Mouse (Mus musculus) hindbrain, postnatal 0 days (tissue): ENCODE results near the gene Copz1. TPM values are rescaled to one million over a fixed set of nuclear protein-coding genes. Genes with fewer than 3 reads are reported as not detected.

ENCODE experiments used
- ATAC-seq: fragments of 200-750 bp; cut with Nextera tagmentation; 2 replicates; pipeline ENCODE4 v1.8.0; 2017; ENCODE audit warnings: mild to moderate bottlenecking, moderate TSS enrichment, moderate library complexity
- DNase-seq: peaks from one replicate; pipeline ENCODE4 v3.0.0-alpha.2; 2015; ENCODE audit warnings: low spot score
- H3K27ac ChIP-seq: fragments of 300-500 bp; sonication (generic); 2 replicates; pipeline ENCODE4 v1.5.1; 2014; ENCODE audit warnings: mild to moderate bottlenecking
- H3K27me3 ChIP-seq: fragments of 300-500 bp; sonication (generic); 2 replicates; pipeline ENCODE4 v1.6.1; 2014; ENCODE audit warnings: low read length, mixed read lengths; ENCODE audit not compliant: insufficient read depth
- H3K36me3 ChIP-seq: fragments of 300-500 bp; sonication (generic); 2 replicates; pipeline ENCODE4 v1.6.1; 2014; ENCODE audit warnings: low read length, mixed read lengths; ENCODE audit not compliant: insufficient read depth
- H3K4me1 ChIP-seq: fragments of 300-500 bp; sonication (generic); 2 replicates; pipeline ENCODE4 v1.6.1; 2014; ENCODE audit warnings: antibody characterized with exemption, low read length, mixed read lengths; ENCODE audit not compliant: insufficient read depth
- H3K4me2 ChIP-seq: fragments of 300-500 bp; sonication (generic); 2 replicates; pipeline ENCODE4 v1.6.1; 2014; ENCODE audit warnings: low read depth, mild to moderate bottlenecking, low read length, moderate library complexity, mixed read lengths
- H3K4me3 ChIP-seq: fragments of 300-500 bp; sonication (generic); 2 replicates; pipeline ENCODE4 v1.5.1; 2014; ENCODE audit warnings: low read length
- H3K9ac ChIP-seq: fragments of 300-500 bp; sonication (generic); replicated peaks from 2 replicates; pipeline ENCODE4 v1.6.1; 2014; ENCODE audit warnings: mild to moderate bottlenecking, low read length, moderate library complexity, mixed read lengths
- H3K9me3 ChIP-seq: fragments of 300-500 bp; sonication (generic); 2 replicates; pipeline ENCODE4 v1.6.1; 2016; ENCODE audit warnings: low read length, mixed read lengths
- CTCF ChIP-seq: IDR thresholded peaks from 2 replicates; pipeline ENCODE4 v1.5.1; 2016; ENCODE audit warnings: antibody characterized with exemption, control low read depth, low read depth
- WGBS: fragments of 180-500 bp; shearing (Covaris S2); extraction: QIAGEN DNeasy Blood & Tissue Kit; methylation state at CpG from one replicate; pipeline ENCODE4 v1.1.7; 2014; 5-methylcytosine and 5-hydroxymethylcytosine counted together
- polyA plus RNA-seq: library from polyadenylated mRNA; unstranded; fragments of >200 nt; fragmentation: Nextera tagmentation; extraction: Ambion mirVana; gene quantifications from 2 replicates; pipeline ENCODE4 v1.2.1, GENCODE M21; 2015
- total RNA-seq: library from RNA; depleted of rRNA; stranded (reverse); fragments of >200 nt; gene quantifications from 2 replicates; pipeline ENCODE4 v1.2.3, GENCODE M21; 2014

Gene Copz1
- total and polyA plus RNA-seq, 2 experiments from 2014 or later: 155 to 181 TPM

DNA sequence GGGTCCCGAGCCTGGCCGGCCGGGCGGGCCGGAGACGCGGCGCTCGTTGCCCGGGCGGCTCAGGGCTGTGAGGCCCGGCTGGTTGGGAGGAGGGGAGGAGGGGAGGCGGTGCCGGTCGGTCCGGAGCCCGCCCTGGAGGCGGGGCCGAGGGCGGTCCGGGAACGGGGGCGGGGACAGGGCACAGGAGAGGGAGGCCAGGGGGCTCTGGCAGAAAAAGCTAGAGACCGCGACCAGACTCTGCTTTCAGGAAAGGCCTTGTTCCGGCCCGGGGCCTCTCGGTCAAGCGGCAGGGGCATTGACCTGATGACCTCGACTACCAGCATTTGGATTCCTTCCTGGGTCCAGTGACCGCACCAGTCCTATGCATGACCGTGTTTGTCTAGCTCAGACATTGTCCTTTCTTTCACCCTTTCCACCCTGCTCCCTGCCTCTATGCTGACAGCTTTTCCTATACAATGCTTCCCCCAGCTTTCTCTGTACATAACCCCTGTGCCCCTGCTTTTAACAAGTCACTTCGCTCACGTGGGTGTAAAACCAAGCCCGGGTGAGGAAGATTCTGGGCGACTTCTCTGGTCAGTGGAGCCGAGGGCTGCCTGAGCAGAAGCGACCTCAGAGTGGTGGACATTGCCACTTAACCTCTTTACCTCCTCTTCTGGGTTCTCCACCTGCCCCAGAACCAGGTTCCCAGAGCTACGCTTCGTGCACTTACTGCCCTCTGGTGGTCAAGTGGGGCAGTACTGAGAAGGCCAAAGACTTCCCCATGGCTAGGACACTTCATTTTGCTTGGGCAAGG lies 51.1 kb downstream of the Copz1 start:
- Histone ChIP-seq H3K27ac (peak overlapping the region; percentile 84), H3K36me3 (no peaks in the 10 kb centered on the region), H3K27me3 (no peaks in the 10 kb centered on the region), H3K4me1 (peaks cover 11% of the 10 kb centered on the region), H3K4me2 (peak overlapping the region; percentile 81), H3K4me3 (peak overlapping the region; percentile 75), H3K9me3 (no peaks in the 10 kb centered on the region), H3K9ac (peak overlapping the region; percentile 83)
- peak; percentile 96 for TF ChIP-seq CTCF
- ATAC-seq (peak; percentile 96), DNase-seq (peak; percentile 92)
- WGBS: 2% methylated on average over 39 of the region's 40 CpGs

DNA sequence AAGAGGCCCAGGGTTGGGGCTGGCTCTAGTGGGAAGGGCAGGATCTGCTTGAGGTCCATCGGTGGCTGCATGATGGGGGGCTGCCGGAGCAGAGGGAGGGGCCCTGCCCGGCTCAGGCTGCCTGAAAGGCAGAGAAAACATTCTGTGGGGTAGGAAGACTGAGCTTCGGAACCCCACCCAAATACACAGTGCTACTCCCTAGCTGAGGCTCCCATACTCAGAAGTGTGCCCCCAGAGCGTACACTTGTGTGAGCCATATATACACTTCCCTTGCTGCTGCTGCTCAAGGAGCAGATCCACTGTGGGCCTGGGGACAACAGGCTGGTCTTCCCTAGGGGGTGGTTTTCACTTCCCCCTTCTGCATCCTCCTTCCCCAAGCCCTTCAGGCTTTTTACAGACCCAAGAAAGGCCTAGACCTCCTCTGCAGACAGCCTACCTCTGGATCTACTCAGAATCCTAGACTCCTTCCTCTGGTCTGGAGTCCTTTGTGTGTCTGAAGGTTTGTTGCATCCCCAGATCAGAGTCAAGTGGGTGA lies 60.6 kb downstream of the Copz1 start:
- 67% methylated on average over 5 of the region's 5 CpGs for WGBS
- Histone ChIP-seq H3K4me1 (no peaks in the 10 kb centered on the region), H3K9ac (no peak overlapping the region), H3K27me3 (no peaks in the 10 kb centered on the region), H3K9me3 (no peaks in the 10 kb centered on the region), H3K36me3 (no peaks in the 10 kb centered on the region), H3K27ac (peak overlapping the region; percentile 20; the same call in 1 of the 2 replicates), H3K4me3 (no peak overlapping the region), H3K4me2 (no peak overlapping the region)
- DNase-seq (no peak), ATAC-seq (0 out of 2 replicates have a peak, but pooled peaks have one; percentile 24)
- no peak for TF ChIP-seq CTCF

DNA sequence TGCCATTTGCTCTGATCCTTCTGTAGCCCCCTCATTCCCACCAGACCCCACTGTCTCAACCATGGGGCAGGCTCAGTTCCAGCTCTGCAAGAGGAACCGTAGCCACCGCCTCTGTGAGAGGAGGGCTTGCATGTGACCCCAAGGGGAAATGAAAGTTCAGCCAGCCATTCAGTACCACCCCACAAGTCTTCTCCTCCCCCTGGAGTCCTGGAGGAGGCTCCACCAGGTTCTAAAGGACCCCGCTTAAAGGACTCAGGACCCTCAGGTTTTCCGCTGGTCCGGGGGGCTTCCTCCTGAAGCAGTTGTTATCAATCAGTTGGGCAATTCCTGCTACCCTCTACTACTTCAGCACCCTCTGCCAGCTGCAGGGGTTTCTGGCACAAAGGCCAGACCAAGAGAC lies 61.2 kb downstream of the Copz1 start:
- no peak overlapping the region for H3K9ac ChIP-seq
- no peak for TF ChIP-seq CTCF

DNA sequence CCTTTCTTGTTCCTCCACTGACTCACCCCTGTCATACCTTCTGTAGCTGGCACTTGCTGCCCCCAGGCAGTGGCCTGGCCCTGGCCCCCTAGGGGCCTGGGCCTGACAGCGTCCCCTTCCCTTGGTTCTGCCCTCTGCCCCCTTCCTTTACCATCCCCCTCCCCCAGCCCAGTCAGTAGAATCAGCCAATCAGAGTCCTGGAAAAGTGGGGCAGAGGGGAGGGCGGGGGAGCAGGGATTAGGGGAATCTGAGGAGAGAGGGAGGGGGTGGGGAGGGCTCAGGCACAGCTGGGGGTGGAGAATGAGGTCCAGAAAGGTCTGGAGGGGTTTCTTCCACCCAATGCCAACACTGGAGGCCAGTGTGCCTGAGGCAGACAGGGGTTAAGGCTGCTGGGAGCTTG lies 61.7 kb downstream of the Copz1 start:
- no peaks in the 10 kb centered on the region for H3K36me3 ChIP-seq
- no peak overlapping the region for H3K4me2 ChIP-seq
- 29% methylated on average over 2 of the region's 2 CpGs for WGBS
- H3K27me3 ChIP-seq: no peaks in the 10 kb centered on the region
- no peaks in the 10 kb centered on the region for H3K4me1 ChIP-seq
- TF ChIP-seq CTCF: no peak
- H3K27ac ChIP-seq: peak overlapping the region; percentile 20; the same call in 1 of the 2 replicates
- no peak overlapping the region for H3K9ac ChIP-seq
- no peak for DNase-seq
- H3K4me3 ChIP-seq: no peak overlapping the region
- ATAC-seq: 0 out of 2 replicates have a peak, but pooled peaks have one; percentile 8
- H3K9me3 ChIP-seq: no peaks in the 10 kb centered on the region

More for the DNA sequence above, 61.2 kb downstream of the Copz1 start:
- WGBS: 60% methylated on average over 5 of the region's 5 CpGs
- Histone ChIP-seq H3K27ac (peak overlapping the region; percentile 20; the same call in 1 of the 2 replicates), H3K4me2 (no peak overlapping the region), H3K9me3 (no peaks in the 10 kb centered on the region), H3K4me1 (no peaks in the 10 kb centered on the region), H3K27me3 (no peaks in the 10 kb centered on the region), H3K36me3 (no peaks in the 10 kb centered on the region), H3K4me3 (no peak overlapping the region)
- ATAC-seq (peak; percentile 19; the same call in 1 of the 2 replicates), DNase-seq (no peak)

DNA sequence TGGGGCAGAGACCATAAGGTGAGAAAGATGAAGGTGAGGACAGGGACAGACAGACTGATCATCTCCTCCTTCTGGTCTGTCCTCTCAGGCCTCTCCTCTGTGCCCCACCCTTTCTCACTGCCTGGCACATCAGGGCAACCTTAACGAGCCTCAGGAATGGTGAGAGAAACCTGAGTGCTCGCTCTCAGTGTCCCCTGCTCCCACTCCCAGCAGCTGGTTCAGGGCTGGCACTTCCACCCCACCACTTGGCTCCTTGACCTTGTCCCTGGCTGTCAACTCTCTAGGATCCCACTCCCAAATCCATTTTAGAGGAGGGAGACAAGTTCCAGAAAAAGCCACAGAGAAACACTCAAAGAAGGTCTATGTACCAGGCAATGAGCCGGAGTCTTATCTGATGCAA lies 62.5 kb downstream of the Copz1 start:
- WGBS: 63% methylated on average over 3 of the region's 3 CpGs
- no peak overlapping the region for H3K9ac ChIP-seq

DNA sequence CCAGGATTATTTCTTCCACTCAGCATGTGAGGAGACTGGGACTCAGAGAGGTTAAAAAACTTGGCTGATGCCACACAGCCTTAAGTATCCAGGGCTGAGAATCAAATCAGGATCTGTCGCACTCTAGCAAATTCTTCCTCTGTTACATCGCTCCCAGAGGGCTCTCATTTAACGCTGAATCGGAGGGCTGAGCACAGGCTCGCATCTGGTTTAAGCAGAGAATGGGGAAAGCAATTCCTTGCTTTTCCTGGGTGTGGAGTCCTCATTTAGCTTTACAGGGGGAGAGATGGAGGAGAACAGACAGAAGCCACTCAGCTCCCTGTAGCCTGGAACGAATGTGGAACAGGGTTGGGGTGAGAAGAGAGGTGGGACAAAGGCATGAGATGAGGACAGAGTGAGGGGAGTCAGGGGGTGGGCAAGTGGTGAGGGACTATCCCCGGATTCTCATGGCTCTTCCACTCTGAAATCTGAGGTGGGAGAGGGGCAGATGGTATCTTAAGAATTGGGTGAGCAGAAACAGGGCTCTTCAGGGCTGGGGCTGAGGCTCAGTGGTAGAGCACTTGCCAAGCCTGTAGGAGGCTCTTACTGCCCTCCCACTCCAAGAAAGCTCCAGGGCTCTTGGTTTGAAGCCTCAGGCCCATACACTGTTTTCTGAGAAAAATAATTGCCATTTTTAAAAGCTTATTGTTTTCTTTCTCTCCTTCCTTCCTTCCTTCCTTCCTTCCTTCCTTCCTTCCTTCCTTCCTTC lies 63.1 kb downstream of the Copz1 start:
- no peak overlapping the region for H3K9ac ChIP-seq
- H3K4me1 ChIP-seq: 0 out of 2 replicates have a peak, but pooled peaks cover 4% of the 10 kb centered on the region
- H3K27me3 ChIP-seq: no peaks in the 10 kb centered on the region
- no peak overlapping the region for H3K4me3 ChIP-seq
- DNase-seq (no peak), ATAC-seq (no peak)
- no peak overlapping the region for H3K4me2 ChIP-seq
- 32% methylated on average over 7 of the region's 7 CpGs for WGBS
- no peaks in the 10 kb centered on the region for H3K36me3 ChIP-seq
- no peaks in the 10 kb centered on the region for H3K9me3 ChIP-seq
- no peak for TF ChIP-seq CTCF
- H3K27ac ChIP-seq: no peak overlapping the region

More for the DNA sequence above, 62.5 kb downstream of the Copz1 start:
- Histone ChIP-seq H3K4me1 (no peaks in the 10 kb centered on the region), H3K4me3 (no peak overlapping the region), H3K4me2 (no peak overlapping the region), H3K9me3 (no peaks in the 10 kb centered on the region), H3K27ac (no peak overlapping the region), H3K36me3 (no peaks in the 10 kb centered on the region), H3K27me3 (no peaks in the 10 kb centered on the region)
- no peak for TF ChIP-seq CTCF
- no peak for ATAC-seq
- no peak for DNase-seq
